In genomic region chr1:160628213-160628932, GRCm38 (mm10) we compare ENCODE assay signal across 26 mouse cellular contexts.
DNase-seq lines count a peak whose midpoint lies in the region; ATAC-seq and TF ChIP-seq lines count a peak whose summit lies in the region.
"Had no signal": no experiment of that assay in that cellular context is flagged by ENCODE, and none has a peak within 500 bp of the region (broad histone marks: within the 10 kb centered on the region; RNA-seq: fewer than 3 reads in every experiment).

No protein-coding gene starts in this region.

- no peak overlapping the region for H3K27ac ChIP-seq in liver, embryonic 12.5 days
- H3K27ac ChIP-seq in liver, postnatal 0 days (ENCODE audit: low read depth), result no peak overlapping the region
- H3K27ac ChIP-seq: embryonic facial prominence, embryonic 12.5 days; heart, embryonic 10.5 days; heart, embryonic 15.5 days; hindbrain, embryonic 12.5 days; hindbrain, postnatal 0 days; intestine, embryonic 15.5 days; limb, embryonic 13.5 days; liver, embryonic 15.5 days; lung, embryonic 15.5 days; midbrain, embryonic 12.5 days; neural tube, embryonic 13.5 days had no signal

- H3K36me3 ChIP-seq in liver, embryonic 12.5 days, result peaks cover 12% of the 10 kb centered on the region; the same call in 1 of the 2 replicates
- no peaks in the 10 kb centered on the region for H3K36me3 ChIP-seq in liver, postnatal 0 days (replicated peaks; ENCODE audit: insufficient read depth, low read length)
- H3K36me3 ChIP-seq: embryonic facial prominence, embryonic 12.5 days; heart, embryonic 15.5 days; hindbrain, embryonic 12.5 days; intestine, embryonic 15.5 days; limb, embryonic 13.5 days; liver, embryonic 15.5 days; lung, embryonic 15.5 days; midbrain, embryonic 12.5 days; neural tube, embryonic 13.5 days had no signal

- H3K4me3 ChIP-seq in liver, embryonic 12.5 days, result no peak overlapping the region
- H3K4me3 ChIP-seq in liver, postnatal 0 days (ENCODE audit: low read depth, low read length), result no peak overlapping the region
- H3K4me3 ChIP-seq: embryonic facial prominence, embryonic 12.5 days; heart, embryonic 10.5 days; heart, embryonic 15.5 days; hindbrain, embryonic 12.5 days; intestine, embryonic 15.5 days; limb, embryonic 13.5 days; liver, embryonic 15.5 days; lung, embryonic 15.5 days; midbrain, embryonic 12.5 days; neural tube, embryonic 13.5 days had no signal

- no peaks in the 10 kb centered on the region; the same call in 1 of the 2 replicates for H3K4me1 ChIP-seq in liver, embryonic 12.5 days
- H3K4me1 ChIP-seq in liver, postnatal 0 days (ENCODE audit: insufficient read depth), result no peaks in the 10 kb centered on the region
- H3K4me1 ChIP-seq: embryonic facial prominence, embryonic 12.5 days; heart, embryonic 10.5 days; heart, embryonic 15.5 days; hindbrain, embryonic 12.5 days; intestine, embryonic 15.5 days; liver, embryonic 15.5 days; lung, embryonic 15.5 days; midbrain, embryonic 12.5 days; neural tube, embryonic 13.5 days had no signal

- DNase-seq in frontal cortex, postnatal 10 days (ENCODE audit: low spot score in 2 of 2), result no peak
- no peak for DNase-seq in liver
- no peak for DNase-seq in liver, postnatal 0 days
- DNase-seq in spleen, adult 18-20 months, result no peak
- DNase-seq: adrenal gland, postnatal 36 days; B cell, adult 2 months; cerebellum, adult 11 months; cerebellum, adult 9-10 months; embryo, embryonic 11 days; gastrocnemius, postnatal 14 days; kidney, adult 2 months; kidney, postnatal 36 days; layer of hippocampus, adult 9-11 months had no signal

- H3K27me3 ChIP-seq in liver, embryonic 12.5 days (replicated peaks), result no peaks in the 10 kb centered on the region
- H3K27me3 ChIP-seq in liver, postnatal 0 days (ENCODE audit: insufficient read depth, low read length), result no peaks in the 10 kb centered on the region
- H3K27me3 ChIP-seq: embryonic facial prominence, embryonic 12.5 days; heart, embryonic 15.5 days; hindbrain, embryonic 12.5 days; intestine, embryonic 15.5 days; liver, embryonic 15.5 days; lung, embryonic 15.5 days; midbrain, embryonic 12.5 days; neural tube, embryonic 13.5 days had no signal

- H3K9me3 ChIP-seq in liver, embryonic 12.5 days (replicated peaks), result no peaks in the 10 kb centered on the region
- H3K9me3 ChIP-seq in liver, postnatal 0 days (ENCODE audit: low read length), result no peaks in the 10 kb centered on the region
- H3K9me3 ChIP-seq: embryonic facial prominence, embryonic 12.5 days; heart, embryonic 10.5 days; heart, embryonic 15.5 days; hindbrain, embryonic 12.5 days; intestine, embryonic 15.5 days; limb, embryonic 13.5 days; liver, embryonic 15.5 days; lung, embryonic 15.5 days; midbrain, embryonic 12.5 days; neural tube, embryonic 13.5 days had no signal

- no peak overlapping the region for H3K4me2 ChIP-seq in liver, embryonic 12.5 days
- H3K4me2 ChIP-seq in liver, postnatal 0 days (ENCODE audit: low read depth, low read length), result no peak overlapping the region
- H3K4me2 ChIP-seq: embryonic facial prominence, embryonic 12.5 days; heart, embryonic 15.5 days; hindbrain, embryonic 12.5 days; intestine, embryonic 15.5 days; limb, embryonic 13.5 days; liver, embryonic 15.5 days; lung, embryonic 15.5 days; midbrain, embryonic 12.5 days; neural tube, embryonic 13.5 days had no signal

- no peak overlapping the region for H3K9ac ChIP-seq in liver, embryonic 12.5 days
- no peak overlapping the region for H3K9ac ChIP-seq in liver, postnatal 0 days (replicated peaks)
- H3K9ac ChIP-seq: embryonic facial prominence, embryonic 12.5 days; heart, embryonic 15.5 days; hindbrain, embryonic 12.5 days; intestine, embryonic 15.5 days; limb, embryonic 13.5 days; liver, embryonic 15.5 days; lung, embryonic 15.5 days; midbrain, embryonic 12.5 days; neural tube, embryonic 13.5 days had no signal

- no peak for TF ChIP-seq CTCF in liver, postnatal 0 days (IDR thresholded peaks at IDR 0.05; ENCODE audit: low read depth)

- 0 out of 2 replicates have a peak, but pooled peaks have one; percentile 27 for TF ChIP-seq EP300 in liver, postnatal 0 days (IDR thresholded peaks at IDR 0.05; ENCODE audit: low read depth)

- peak; percentile 83 for ATAC-seq in frontal cortex, adult (ENCODE audit: low TSS enrichment)
- 0 out of 2 replicates have a peak, but pooled peaks have one; percentile 18 for ATAC-seq in liver, embryonic 12.5 days
- no peak for ATAC-seq in liver, postnatal 0 days
- ATAC-seq: hindbrain, postnatal 0 days; intestine, embryonic 15.5 days had no signal

- WGBS in liver, embryonic 12.5 days (ENCODE audit: insufficient replicate concordance), result 67% methylated on average over 12 of the region's 12 CpGs
- 73% methylated on average over 12 of the region's 12 CpGs for WGBS in liver, postnatal 0 days (ENCODE audit: insufficient replicate concordance)
